Mouse (Mus musculus): Measurements from ENCODE around the gene Map2k2.
A peak's percentile ranks its signal among the peaks of the same experiment; 100 is the strongest.
"Not testable (repeated sequence)": the region's sequence is repeated elsewhere in the genome, so short reads cannot be mapped to it uniquely, and the experiment has no call there.

The Map2k2 gene

GRCm38 (mm10) chr10:81143845-81144437 is 38.2 kb downstream of the Map2k2 start:
- DNase-seq: no peak

GRCm38 (mm10) chr10:81144667-81145066 is 39.0 kb downstream of the Map2k2 start:
- no peak for DNase-seq

- no peak for DNase-seq
These were observed 39.6 kb downstream of the Map2k2 start for GRCm38 (mm10) chr10:81145307-81145706.

- no peak for DNase-seq
These were observed 40.1 kb downstream of the Map2k2 start for GRCm38 (mm10) chr10:81145778-81146177.

- no peak for DNase-seq
These were observed 40.6 kb downstream of the Map2k2 start for GRCm38 (mm10) chr10:81146296-81146695.

GRCm38 (mm10) chr10:81151261-81151660 is 45.5 kb downstream of the Map2k2 start:
- DNase-seq: no peak

- no peak for DNase-seq
These were observed 46.9 kb downstream of the Map2k2 start for GRCm38 (mm10) chr10:81152609-81153008.

- no peak for DNase-seq
These were observed 48.6 kb downstream of the Map2k2 start for GRCm38 (mm10) chr10:81154313-81154712.

- DNase-seq: no peak
These were observed 49.0 kb downstream of the Map2k2 start for GRCm38 (mm10) chr10:81154736-81155135.

GRCm38 (mm10) chr10:81161602-81162317 is 56.0 kb downstream of the Map2k2 start:
- no peak for DNase-seq

GRCm38 (mm10) chr10:81162318-81162652 is 56.6 kb downstream of the Map2k2 start:
- no peak for DNase-seq

- DNase-seq: peak; percentile 66 to 71
These were observed 59.4 kb downstream of the Map2k2 start for GRCm38 (mm10) chr10:81165118-81165517.

- DNase-seq: peak; percentile 100
These were observed 61.7 kb downstream of the Map2k2 start, which contains the start of gene Pias4 for GRCm38 (mm10) chr10:81167200-81168086. Pias4 (minus strand) TSS chr10:81167923.

GRCm38 (mm10) chr10:81168087-81168431 is 62.3 kb downstream of the Map2k2 start:
- DNase-seq: no peak

GRCm38 (mm10) chr10:81168521-81169244 is 63.0 kb downstream of the Map2k2 start:
- DNase-seq: peak; percentile 76 to 83

- peak in 1 of 2 experiments; percentile 35 for DNase-seq
These were observed 63.7 kb downstream of the Map2k2 start for GRCm38 (mm10) chr10:81169411-81169900.

- peak; percentile 86 for DNase-seq
These were observed 67.4 kb downstream of the Map2k2 start for GRCm38 (mm10) chr10:81173132-81173531.

GRCm38 (mm10) chr10:81174617-81175344 is 69.1 kb downstream of the Map2k2 start:
- peak; percentile 93 to 97 for DNase-seq

- not testable (repeated sequence) for DNase-seq
These were observed 69.6 kb downstream of the Map2k2 start for GRCm38 (mm10) chr10:81175345-81175701.

GRCm38 (mm10) chr10:81175936-81176465 is 70.3 kb downstream of the Map2k2 start:
- DNase-seq: no peak

GRCm38 (mm10) chr10:81176466-81177271 is 71.0 kb downstream of the Map2k2 start, which contains the start of gene Eef2:
Eef2 (plus strand) TSS chr10:81176631.
- peak; percentile 100 for DNase-seq

Data from cerebellum, postnatal 36 days (tissue).